8 mouse cellular contexts compared by ENCODE assay signal in genomic region chr1:171280916-171281527, GRCm38 (mm10). TPM values are rescaled to one million over a fixed set of nuclear protein-coding genes. Genes with fewer than 3 reads are reported as not detected.
A peak's percentile ranks its signal among the peaks of the same experiment; 100 is the strongest.
DNase-seq lines count a peak whose midpoint lies in the region; ATAC-seq and TF ChIP-seq lines count a peak whose summit lies in the region.

Gene Ppox (minus strand): TSS chr1:171281186.

- no peak for TF ChIP-seq CTCF in lung, postnatal 0 days (IDR thresholded peaks at IDR 0.05)

- H3K27ac ChIP-seq in hindbrain, embryonic 10.5 days, result peak within 1 kb of the TSS; percentile 87
- H3K27ac ChIP-seq in lung, postnatal 0 days (ENCODE audit: low read length), result peak within 1 kb of the TSS; percentile 92

- under 1% methylated on average over 26 of the region's 26 CpGs for WGBS in hindbrain, embryonic 10.5 days
- under 1% methylated on average over 26 of the region's 26 CpGs for WGBS in lung, postnatal 0 days

- H3K27me3 ChIP-seq in hindbrain, embryonic 10.5 days (ENCODE audit: insufficient read depth, poor library complexity, severe bottlenecking), result no peaks in the 10 kb centered on the region
- no peaks in the 10 kb centered on the region for H3K27me3 ChIP-seq in lung, postnatal 0 days (replicated peaks; ENCODE audit: insufficient read depth, low read length)

- H3K4me2 ChIP-seq in lung, postnatal 0 days (replicated peaks; ENCODE audit: low read depth, low read length), result peak within 1 kb of the TSS; percentile 80

- ATAC-seq in lung, postnatal 0 days, result peak; percentile 98

- no peaks in the 10 kb centered on the region for H3K9me3 ChIP-seq in hindbrain, embryonic 10.5 days
- H3K9me3 ChIP-seq in lung, postnatal 0 days (ENCODE audit: low read length), result no peaks in the 10 kb centered on the region

- TF ChIP-seq EP300 in lung, postnatal 0 days (IDR thresholded peaks at IDR 0.05), result no peak; the same call in 1 of the 2 replicates

- peak within 1 kb of the TSS; percentile 57 for H3K9ac ChIP-seq in lung, postnatal 0 days (replicated peaks; ENCODE audit: low read depth)

- H3K36me3 ChIP-seq in hindbrain, embryonic 10.5 days, result peaks cover 73% of the 10 kb centered on the region
- H3K36me3 ChIP-seq in lung, postnatal 0 days (ENCODE audit: insufficient read depth, low read length), result peaks cover 18% of the 10 kb centered on the region; the same call in 1 of the 2 replicates

- peaks cover 33% of the 10 kb centered on the region for H3K4me1 ChIP-seq in hindbrain, embryonic 10.5 days (replicated peaks)
- peaks cover 12% of the 10 kb centered on the region; the same call in 1 of the 2 replicates for H3K4me1 ChIP-seq in lung, postnatal 0 days (ENCODE audit: insufficient read depth, low read depth, low read length)

- DNase-seq in MEL-GATA-1-ER (ENCODE audit: extremely low read depth, low read depth), result peak; percentile 100
- peak; percentile 88 for DNase-seq in cerebellum, adult 8-10 months
- peak; percentile 97 for DNase-seq in forelimb bud, embryonic 11.5 days (ENCODE audit: low read depth, low spot score)
- peak; percentile 92 for DNase-seq in hindbrain, embryonic 10.5 days (ENCODE audit: low spot score)
- peak; percentile 98 for DNase-seq in layer of hippocampus, adult 9-11 months
- DNase-seq in lung, postnatal 0 days (ENCODE audit: low spot score), result peak; percentile 99
- peak; percentile 78 for DNase-seq in ovary, postnatal 14 days (ENCODE audit: low spot score)
- peak; percentile 89 for DNase-seq in thymus, postnatal 14 days

- H3K4me3 ChIP-seq in hindbrain, embryonic 10.5 days, result peak within 1 kb of the TSS; percentile 78
- peak within 1 kb of the TSS; percentile 57 for H3K4me3 ChIP-seq in lung, postnatal 0 days (ENCODE audit: low read depth, low read length)

RNA-seq across cellular contexts. Expression of gene Ppox, which starts in this region (rescaled TPM):
- polyA plus RNA-seq in hindbrain, embryonic 10.5 days (2016; fragmentation: Nextera tagmentation; extraction: Ambion mirVana), result 54.1 and 56.2 TPM in 2 replicates
- 28.4 and 30.6 TPM in 2 replicates for polyA plus RNA-seq in lung, postnatal 0 days (2015; fragmentation: Nextera tagmentation; extraction: Ambion mirVana)

Comparison
In these comparisons a context has a peak if more than half of its experiments do, and no peak if none do; other contexts are left out.
1. Peak in every context shown above with its lines: DNase-seq, ATAC-seq, H3K4me3 ChIP-seq and H3K27ac ChIP-seq.